Mouse (Mus musculus): ENCODE measurements at regions not wholly inside any gene's neighbourhood (a gene's known extent, or its start where the extent isn't known, plus 50 kb on each side); places are given as distances from the start of the nearest gene placed in this dataset.
A peak's percentile ranks its signal among the peaks of the same experiment; 100 is the strongest.

- DNase-seq (ENCODE audit: low spot score in 2 of 2) = no peak
Observed at GRCm38 (mm10) chr13:91370021-91370420, 90.1 kb upstream of the Ssbp2 start.

GRCm38 (mm10) chr13:91370441-91370840, 89.6 kb upstream of the Ssbp2 start:
- no peak for DNase-seq (ENCODE audit: low spot score in 2 of 2)

GRCm38 (mm10) chr13:91370886-91371595, 89.0 kb upstream of the Ssbp2 start:
- DNase-seq (ENCODE audit: low spot score in 2 of 2) = peak; percentile 93 to 96

- no peak for DNase-seq (ENCODE audit: low spot score in 2 of 2)
Observed at GRCm38 (mm10) chr13:91371596-91371987, 88.5 kb upstream of the Ssbp2 start.

- no peak for DNase-seq (ENCODE audit: low spot score in 2 of 2)
Observed at GRCm38 (mm10) chr13:91372130-91372875, 87.8 kb upstream of the Ssbp2 start.

GRCm38 (mm10) chr13:91374141-91374540, 85.9 kb upstream of the Ssbp2 start:
- DNase-seq (ENCODE audit: low spot score in 2 of 2) = no peak

GRCm38 (mm10) chr13:91376556-91376955, 83.5 kb upstream of the Ssbp2 start:
- DNase-seq (ENCODE audit: low spot score in 2 of 2) = no peak

GRCm38 (mm10) chr13:91377428-91377827, 82.7 kb upstream of the Ssbp2 start:
- DNase-seq (ENCODE audit: low spot score in 2 of 2) = no peak

- DNase-seq (ENCODE audit: low spot score in 2 of 2) = no peak
Observed at GRCm38 (mm10) chr13:91377972-91378371, 82.1 kb upstream of the Ssbp2 start.

GRCm38 (mm10) chr13:91385393-91385792, 74.7 kb upstream of the Ssbp2 start:
- no peak for DNase-seq (ENCODE audit: low spot score in 2 of 2)

GRCm38 (mm10) chr13:91387913-91388312, 72.2 kb upstream of the Ssbp2 start:
- DNase-seq (ENCODE audit: low spot score in 2 of 2) = peak in 1 of 2 experiments; percentile 21

- DNase-seq (ENCODE audit: low spot score in 2 of 2) = no peak
Observed at GRCm38 (mm10) chr13:91403632-91404031, 56.5 kb upstream of the Ssbp2 start.

GRCm38 (mm10) chr13:91405027-91405426, 55.1 kb upstream of the Ssbp2 start:
- DNase-seq (ENCODE audit: low spot score in 2 of 2) = no peak

- DNase-seq (ENCODE audit: low spot score in 2 of 2) = no peak
Observed at GRCm38 (mm10) chr13:91410116-91410515, 50.0 kb upstream of the Ssbp2 start.

Measured in frontal cortex, postnatal 14 days (tissue).